Mouse (Mus musculus): ENCODE data around the gene Gm20683. TPM values are rescaled to one million over a fixed set of nuclear protein-coding genes. Genes with fewer than 3 reads are reported as not detected.
A peak's percentile ranks its signal among the peaks of the same experiment; 100 is the strongest.

Gene Gm20683
- polyA plus RNA-seq, 1 experiment from 2014 or later = 14.2 TPM

DNA sequence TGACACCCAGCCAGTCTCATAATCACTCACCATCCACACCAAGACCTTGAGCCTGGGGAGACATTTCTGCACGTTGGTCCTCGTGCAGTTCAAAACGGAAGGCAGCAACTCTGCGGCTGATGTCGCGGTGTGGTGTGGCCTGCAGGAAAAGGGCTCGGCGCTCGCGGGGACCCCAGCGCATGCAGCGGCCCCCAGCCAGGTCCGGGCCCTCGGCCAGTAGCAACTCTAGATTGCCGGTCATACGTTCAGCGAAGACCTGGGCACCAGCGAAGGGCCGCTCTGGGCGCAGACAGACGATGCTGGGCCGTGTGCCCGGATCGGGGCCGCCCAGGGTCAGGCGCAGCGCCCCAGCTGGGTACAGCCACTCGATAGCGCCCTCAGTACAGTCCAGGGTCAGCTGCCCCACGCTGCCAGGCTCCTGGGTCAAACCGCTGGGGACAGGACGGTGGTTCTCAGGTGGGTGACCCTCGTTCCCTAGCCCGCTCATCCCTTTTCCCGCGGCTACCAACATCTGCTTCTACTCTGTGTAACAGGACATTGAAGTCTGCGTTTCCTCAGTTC lies 45.3 kb downstream of the Gm20683 start:
- Histone ChIP-seq H3K4me3 (peak overlapping the region; percentile 57), H3K36me3 (replicated peaks) (no peaks in the 10 kb centered on the region), H3K4me2 (peak overlapping the region; percentile 92), H3K27ac (peak overlapping the region; percentile 59), H3K9me3 (no peaks in the 10 kb centered on the region), H3K27me3 (replicated peaks) (no peaks in the 10 kb centered on the region; the same call in 1 of the 2 replicates), H3K9ac (peak overlapping the region; percentile 48), H3K4me1 (peaks cover 47% of the 10 kb centered on the region)
- under 1% methylated on average over 37 of the region's 37 CpGs for WGBS
- no peak for ATAC-seq (replicated peaks)

DNA sequence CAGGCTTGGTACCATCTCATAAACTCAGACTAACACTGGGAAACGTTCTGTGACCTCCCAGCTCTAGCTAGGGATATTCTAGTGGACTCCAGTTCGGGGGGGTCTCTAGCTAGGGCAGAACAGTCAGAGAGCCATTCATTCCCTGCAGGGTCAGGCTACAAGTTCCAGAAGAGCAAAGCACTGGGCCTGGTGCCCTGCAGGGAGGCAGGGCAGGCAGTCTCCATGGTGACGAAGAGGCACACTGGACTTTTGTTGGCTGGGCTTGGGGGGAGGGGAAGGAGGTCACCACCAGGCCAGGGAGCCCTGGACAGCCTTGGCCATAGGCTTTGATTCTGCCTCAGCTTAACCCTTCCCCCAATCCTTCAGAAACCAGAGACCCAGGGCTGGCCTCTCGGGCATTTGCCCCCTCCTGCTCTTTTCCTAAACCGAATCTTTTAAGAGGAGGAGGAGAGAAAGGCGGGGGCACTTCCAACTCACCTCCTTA lies 45.9 kb downstream of the Gm20683 start, which contains the start of gene AC134908.4:
TSS of gene AC134908.4 (minus strand) at position 51 of the 484 bp plus-strand sequence.
- 7% methylated on average over 6 of the region's 6 CpGs for WGBS
- H3K9me3 ChIP-seq = no peaks in the 10 kb centered on the region
- peaks cover 52% of the 10 kb centered on the region for H3K4me1 ChIP-seq

GRCm38 (mm10) chr17:25794998-25795397 lies 46.6 kb downstream of the Gm20683 start:
- H3K9ac ChIP-seq = no peak overlapping the region
- peak overlapping the region; percentile 92 for H3K4me2 ChIP-seq
- H3K4me3 ChIP-seq = 0 out of 2 replicates have a peak overlapping the region, but pooled peaks have one; percentile 57
- H3K4me1 ChIP-seq = peaks cover 55% of the 10 kb centered on the region
- H3K27me3 ChIP-seq (replicated peaks) = no peaks in the 10 kb centered on the region; the same call in 1 of the 2 replicates
- peak overlapping the region; percentile 59; the same call in 1 of the 2 replicates for H3K27ac ChIP-seq
- no peak for ATAC-seq (replicated peaks)
- WGBS = 39% methylated on average over 17 of the region's 17 CpGs
- H3K36me3 ChIP-seq (replicated peaks) = no peaks in the 10 kb centered on the region
- H3K9me3 ChIP-seq = no peaks in the 10 kb centered on the region

More for the DNA sequence above, 45.9 kb downstream of the Gm20683 start, which contains the start of gene AC134908.4:
- H3K27me3 ChIP-seq (replicated peaks) = no peaks in the 10 kb centered on the region; the same call in 1 of the 2 replicates
- H3K27ac ChIP-seq = peak within 1 kb of the TSS; percentile 59
- no peaks in the 10 kb centered on the region for H3K36me3 ChIP-seq (replicated peaks)
- H3K4me3 ChIP-seq = peak within 1 kb of the TSS; percentile 57
- H3K9ac ChIP-seq = peak within 1 kb of the TSS; percentile 48
- ATAC-seq (replicated peaks) = no peak
- H3K4me2 ChIP-seq = peak within 1 kb of the TSS; percentile 92

- Histone ChIP-seq H3K9me3 (no peaks in the 10 kb centered on the region), H3K4me2 (peak overlapping the region; percentile 2; the same call in 1 of the 2 replicates), H3K27ac (no peak overlapping the region), H3K9ac (no peak overlapping the region), H3K27me3 (replicated peaks) (no peaks in the 10 kb centered on the region; the same call in 1 of the 2 replicates), H3K4me3 (no peak overlapping the region), H3K36me3 (replicated peaks) (0 out of 2 replicates have a peak, but pooled peaks cover 3% of the 10 kb centered on the region), H3K4me1 (peaks cover 55% of the 10 kb centered on the region)
- 14% methylated on average over 13 of the region's 13 CpGs for WGBS
- no peak for ATAC-seq (replicated peaks)
Observed at GRCm38 (mm10) chr17:25794197-25794596, 47.4 kb downstream of the Gm20683 start.

DNA sequence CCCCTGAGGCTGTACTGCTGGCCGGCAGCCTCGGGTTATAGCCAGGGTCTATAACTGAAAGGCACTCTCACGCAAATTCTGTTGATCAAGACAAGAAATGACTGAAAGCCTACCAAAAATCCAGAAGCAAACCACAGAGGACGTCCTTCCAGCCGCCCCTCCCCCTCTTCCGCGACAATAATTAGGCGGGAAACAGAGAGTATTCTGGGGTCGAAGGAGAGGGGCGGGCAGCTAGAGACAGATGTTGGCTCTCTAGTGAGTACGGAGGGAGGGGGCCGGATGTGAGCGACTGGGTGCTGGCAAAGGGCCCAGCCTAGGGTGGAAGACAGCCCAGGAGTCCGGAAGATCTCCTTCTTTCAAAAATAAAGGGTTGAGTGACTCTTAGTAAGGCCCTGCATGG lies 48.9 kb downstream of the Gm20683 start, which contains the start of gene Fam173a:
TSS of gene Fam173a (minus strand) at position 287 of the 400 bp plus-strand sequence.
- Histone ChIP-seq H3K4me3 (peak within 1 kb of the TSS; percentile 61), H3K4me1 (peaks cover 55% of the 10 kb centered on the region), H3K27me3 (replicated peaks) (no peaks in the 10 kb centered on the region; the same call in 1 of the 2 replicates), H3K9ac (peak within 1 kb of the TSS; percentile 83), H3K27ac (peak within 1 kb of the TSS; percentile 95), H3K4me2 (peak within 1 kb of the TSS; percentile 95), H3K36me3 (replicated peaks) (peaks cover 10% of the 10 kb centered on the region; the same call in 1 of the 2 replicates), H3K9me3 (no peaks in the 10 kb centered on the region)
- 0% methylated on average over 14 of the region's 14 CpGs for WGBS
- peak; percentile 50 for ATAC-seq (replicated peaks)

DNA sequence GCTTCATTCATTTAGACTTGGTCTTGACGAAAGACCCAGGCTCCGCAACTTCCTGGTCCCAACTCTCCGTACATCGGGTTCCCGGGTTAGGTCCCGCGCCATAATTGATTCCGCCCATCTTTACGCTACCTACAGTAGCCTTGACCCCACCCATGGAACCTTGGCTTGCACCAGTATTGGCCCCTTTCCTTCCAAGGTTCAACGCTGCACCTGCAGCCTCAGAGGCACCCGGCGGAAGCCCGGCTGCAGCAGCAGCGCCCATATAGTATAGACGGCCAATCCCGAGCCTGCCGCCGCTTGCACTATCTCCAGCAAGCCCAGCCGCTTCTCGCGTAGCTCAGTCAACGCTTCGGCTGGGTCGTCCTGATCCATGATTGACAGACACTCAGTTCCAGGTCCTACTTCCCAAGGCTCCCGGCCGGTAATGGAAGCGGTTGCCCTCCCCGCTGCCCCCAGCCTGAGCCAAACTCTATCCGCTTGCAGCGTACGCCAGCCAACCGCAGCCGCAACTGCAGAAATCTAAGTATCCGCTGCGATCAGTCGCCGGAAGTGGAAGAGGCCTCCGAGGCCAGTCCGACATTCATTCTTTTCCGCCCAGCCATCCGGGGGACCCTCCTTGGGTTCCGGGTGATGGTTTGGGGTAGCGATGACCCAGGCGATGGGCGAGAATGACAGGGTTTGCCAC lies 49.6 kb downstream of the Gm20683 start:
- Histone ChIP-seq H3K4me3 (peak overlapping the region; percentile 61), H3K27ac (peak overlapping the region; percentile 95), H3K36me3 (replicated peaks) (peaks cover 11% of the 10 kb centered on the region; the same call in 1 of the 2 replicates), H3K4me1 (peaks cover 50% of the 10 kb centered on the region), H3K9ac (peak overlapping the region; percentile 83), H3K27me3 (replicated peaks) (no peaks in the 10 kb centered on the region; the same call in 1 of the 2 replicates), H3K9me3 (no peaks in the 10 kb centered on the region), H3K4me2 (peak overlapping the region; percentile 95)
- under 1% methylated on average over 45 of the region's 45 CpGs for WGBS
- peak; percentile 75 for ATAC-seq (replicated peaks)

DNA sequence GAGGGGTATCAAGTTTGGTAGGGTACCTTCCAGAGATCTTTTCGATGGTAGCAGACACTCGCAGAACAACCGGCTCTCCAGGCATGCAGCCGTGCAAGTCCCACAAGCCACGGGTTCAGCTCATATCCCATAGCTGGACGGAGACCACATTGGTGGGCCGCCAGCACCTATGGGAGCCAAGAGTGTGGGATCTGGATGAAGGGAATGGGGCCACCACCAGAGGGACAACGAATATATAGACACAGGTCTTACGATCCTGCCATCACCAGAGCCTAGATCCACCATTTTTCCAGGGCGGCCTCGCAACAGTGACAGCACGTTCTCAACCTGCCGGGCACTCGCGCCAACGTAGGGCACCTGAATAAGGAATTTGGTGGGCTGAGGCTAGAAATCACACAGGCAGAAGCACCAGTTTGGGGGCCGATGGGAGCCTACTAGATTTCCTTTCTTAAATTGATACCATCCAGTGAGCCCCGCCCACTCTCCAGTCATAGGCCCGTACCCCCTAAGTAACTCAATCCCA lies 50.2 kb downstream of the Gm20683 start:
- H3K4me1 ChIP-seq = peaks cover 44% of the 10 kb centered on the region
- H3K36me3 ChIP-seq (replicated peaks) = peaks cover 11% of the 10 kb centered on the region; the same call in 1 of the 2 replicates
- H3K27me3 ChIP-seq (replicated peaks) = no peaks in the 10 kb centered on the region; the same call in 1 of the 2 replicates
- H3K4me2 ChIP-seq = peak overlapping the region; percentile 95
- WGBS = 28% methylated on average over 19 of the region's 19 CpGs
- ATAC-seq (replicated peaks) = no peak; the same call in 1 of the 2 replicates
- H3K9me3 ChIP-seq = no peaks in the 10 kb centered on the region
- peak overlapping the region; percentile 61 for H3K4me3 ChIP-seq
- H3K9ac ChIP-seq = peak overlapping the region; percentile 83
- H3K27ac ChIP-seq = peak overlapping the region; percentile 95

DNA sequence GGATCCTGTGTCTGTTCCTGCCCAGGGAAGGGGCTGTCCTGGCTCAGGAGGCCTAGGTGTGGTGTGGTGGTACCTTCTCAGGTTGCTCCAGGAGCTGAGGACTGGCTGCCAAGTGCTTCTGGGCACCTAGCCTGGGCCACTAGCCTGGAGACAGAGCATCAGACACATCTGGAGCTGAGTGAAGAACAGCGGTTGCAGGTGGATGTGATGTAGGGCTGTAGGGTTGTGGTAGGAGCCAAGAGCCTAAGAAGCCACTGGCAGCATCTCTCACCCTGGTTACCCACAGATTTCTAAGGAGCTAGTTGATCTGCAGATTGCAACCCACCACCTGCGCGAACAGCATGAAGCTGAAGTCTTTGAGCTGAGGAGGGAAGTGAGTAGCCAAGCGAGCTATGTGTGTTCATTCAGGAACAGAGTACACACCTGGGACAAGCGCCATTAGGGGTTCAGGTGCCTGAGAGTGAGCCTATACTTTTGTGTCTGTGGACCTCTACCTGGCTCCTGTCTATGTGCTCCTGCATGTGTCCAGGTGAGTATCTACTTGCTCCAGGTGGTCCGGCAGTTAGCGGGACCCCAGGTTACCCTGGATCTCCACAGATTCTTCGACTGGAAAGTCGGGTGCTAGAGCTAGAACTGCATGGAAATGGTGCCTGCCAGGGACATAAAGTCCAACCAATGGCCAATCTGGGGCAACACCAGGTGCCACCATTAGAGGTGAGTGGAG lies 54.6 kb downstream of the Gm20683 start:
- no peak overlapping the region for H3K4me3 ChIP-seq
- H3K9me3 ChIP-seq = no peaks in the 10 kb centered on the region
- H3K4me1 ChIP-seq = peaks cover 37% of the 10 kb centered on the region
- no peak overlapping the region for H3K27ac ChIP-seq
- 93% methylated on average over 9 of the region's 9 CpGs for WGBS
- H3K27me3 ChIP-seq (replicated peaks) = no peaks in the 10 kb centered on the region
- H3K4me2 ChIP-seq = no peak overlapping the region
- no peak for ATAC-seq (replicated peaks)
- no peak overlapping the region for H3K9ac ChIP-seq
- peaks cover 24% of the 10 kb centered on the region; the same call in 1 of the 2 replicates for H3K36me3 ChIP-seq (replicated peaks)

- Histone ChIP-seq H3K4me2 (peak within 1 kb of the TSS; percentile 83), H3K27ac (peak within 1 kb of the TSS; percentile 89), H3K4me1 (peaks cover 33% of the 10 kb centered on the region), H3K36me3 (replicated peaks) (peaks cover 25% of the 10 kb centered on the region; the same call in 1 of the 2 replicates), H3K27me3 (replicated peaks) (no peaks in the 10 kb centered on the region), H3K9me3 (no peaks in the 10 kb centered on the region), H3K9ac (peak within 1 kb of the TSS; percentile 71), H3K4me3 (peak within 1 kb of the TSS; percentile 74)
- ATAC-seq (replicated peaks) = no peak
- 90% methylated on average over 3 of the region's 3 CpGs for WGBS
Observed at GRCm38 (mm10) chr17:25786280-25786679, 55.3 kb downstream of the Gm20683 start, which contains the start of gene Ccdc78. Gene Ccdc78, plus strand, starts transcription at chr17:25786580.

GRCm38 (mm10) chr17:25785281-25785745 lies 56.2 kb downstream of the Gm20683 start, which contains the start of gene Haghl:
Gene Haghl, minus strand, starts transcription at chr17:25785673.
- peak within 1 kb of the TSS; percentile 71 for H3K9ac ChIP-seq
- peak within 1 kb of the TSS; percentile 83 for H3K4me2 ChIP-seq
- under 1% methylated on average over 23 of the region's 23 CpGs for WGBS
- peak; percentile 82 for ATAC-seq (replicated peaks)
- peaks cover 25% of the 10 kb centered on the region; the same call in 1 of the 2 replicates for H3K36me3 ChIP-seq (replicated peaks)
- no peaks in the 10 kb centered on the region for H3K27me3 ChIP-seq (replicated peaks)
- H3K4me1 ChIP-seq = peaks cover 24% of the 10 kb centered on the region
- H3K27ac ChIP-seq = peak within 1 kb of the TSS; percentile 89
- H3K9me3 ChIP-seq = no peaks in the 10 kb centered on the region
- peak within 1 kb of the TSS; percentile 74 for H3K4me3 ChIP-seq
